Mouse (Mus musculus) G1E (cell line): ENCODE results near the gene Nphs2.

Source experiments
- CTCF ChIP-seq: IDR thresholded peaks from 2 replicates; pipeline ENCODE4 v1.5.1; 2012; ENCODE audit warnings: low read depth, low read length, inconsistent platforms, mixed read lengths
- GATA1 ChIP-seq: IDR thresholded peaks from 2 replicates; pipeline ENCODE4 v1.6.1; 2012; ENCODE audit warnings: borderline replicate concordance, low read length, inconsistent platforms, mixed read lengths
- TAL1 ChIP-seq: conservative IDR thresholded peaks from 2 replicates; pipeline ENCODE4 v1.6.1; 2012; ENCODE audit warnings: low read depth, low read length, inconsistent platforms, mixed read lengths

GRCm38 (mm10) chr1:156323126-156323525 lies 12.6 kb downstream of the Nphs2 start:
- no peak for TF ChIP-seq CTCF
- TF ChIP-seq GATA1 = no peak
- TF ChIP-seq TAL1 = no peak
